Mouse (Mus musculus) c-Kit-negative CD71-positive TER-119-positive erythroid progenitor cells, embryonic 14.5 days (primary cell): ENCODE data around the gene Mapk8ip1.
A peak's percentile ranks its signal among the peaks of the same experiment; 100 is the strongest.

Source experiments
- DNase-seq: peaks from one replicate; pipeline ENCODE4 v3.0.0-alpha.2; 2013; ENCODE audit warnings: low read depth, low spot score

The Mapk8ip1 gene

DNA sequence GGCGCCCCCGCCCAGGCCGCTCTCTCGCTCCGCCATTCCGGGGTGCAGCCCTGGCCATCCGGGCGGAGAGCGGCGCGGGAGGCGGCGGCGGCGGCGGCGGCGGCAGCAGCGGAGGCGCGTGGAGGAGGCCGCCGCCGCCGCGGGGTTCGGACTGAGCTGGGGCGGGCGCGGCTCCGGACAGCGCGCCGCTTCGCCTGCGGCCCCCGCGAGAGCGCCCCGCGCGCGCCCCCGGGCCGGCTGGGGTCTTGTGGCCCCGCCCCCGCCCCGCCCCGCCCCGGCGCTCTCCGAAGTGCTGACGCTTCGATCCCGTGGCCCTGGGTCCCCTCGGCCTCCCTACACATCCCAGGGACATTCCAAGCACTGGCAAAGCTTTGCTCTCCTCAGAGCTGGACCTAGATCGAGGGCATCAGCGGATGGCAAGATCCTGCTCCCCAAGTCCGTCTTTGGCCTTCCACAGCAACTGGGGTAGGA lies at the start of gene Mapk8ip1:
TSS of gene Mapk8ip1 (minus strand) at position 173 of the 471 bp plus-strand sequence.
- DNase-seq = no peak

DNA sequence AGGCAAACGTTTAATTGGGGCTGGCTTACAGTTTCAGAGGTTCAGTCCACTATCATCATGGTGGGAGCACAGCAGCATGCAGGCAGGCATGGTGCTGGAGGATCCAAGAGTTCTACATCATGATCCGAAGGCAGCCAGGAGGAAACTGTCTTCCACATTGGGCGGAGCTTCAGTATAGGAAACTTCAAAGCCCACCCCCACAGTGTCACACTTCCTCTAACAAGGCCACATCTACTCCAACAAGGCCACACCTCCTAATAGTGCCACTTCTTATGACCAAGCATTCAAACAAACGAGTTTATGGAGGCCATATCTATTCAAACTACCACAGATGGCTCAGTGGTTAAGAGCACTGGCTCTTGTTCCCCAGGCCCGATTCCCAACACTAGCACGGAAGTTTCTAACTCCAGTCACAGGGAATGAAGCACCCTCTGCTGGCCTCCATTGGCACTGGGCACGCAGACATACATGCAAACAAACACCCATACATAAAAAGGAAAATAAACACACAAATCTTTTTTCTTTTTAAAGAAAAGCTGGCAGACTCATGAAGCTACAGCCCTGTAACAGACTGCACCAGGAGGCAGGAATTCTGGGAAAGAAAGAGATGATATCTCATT lies 46.2 kb upstream of the Mapk8ip1 start:
- no peak for DNase-seq

DNA sequence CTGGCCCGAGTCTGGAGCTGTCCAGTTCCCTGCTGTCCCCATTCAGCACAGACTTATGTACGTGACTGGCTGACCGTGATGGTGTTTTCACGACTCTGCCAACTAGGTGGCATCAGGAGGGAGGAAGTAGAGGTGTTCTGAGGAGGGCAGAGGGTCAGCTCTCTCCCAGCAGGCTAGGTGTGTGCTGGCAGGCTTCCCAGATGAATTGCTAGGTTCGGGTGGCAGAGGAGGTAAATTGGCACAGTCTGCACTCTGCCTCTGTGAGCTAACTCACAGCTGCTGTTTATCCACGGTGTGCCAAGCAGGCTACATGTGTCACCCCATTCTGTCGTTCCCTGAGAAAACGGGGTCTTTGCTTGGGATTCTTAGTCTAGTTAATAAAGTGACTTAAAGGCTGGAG lies 45.6 kb upstream of the Mapk8ip1 start:
- no peak for DNase-seq

DNA sequence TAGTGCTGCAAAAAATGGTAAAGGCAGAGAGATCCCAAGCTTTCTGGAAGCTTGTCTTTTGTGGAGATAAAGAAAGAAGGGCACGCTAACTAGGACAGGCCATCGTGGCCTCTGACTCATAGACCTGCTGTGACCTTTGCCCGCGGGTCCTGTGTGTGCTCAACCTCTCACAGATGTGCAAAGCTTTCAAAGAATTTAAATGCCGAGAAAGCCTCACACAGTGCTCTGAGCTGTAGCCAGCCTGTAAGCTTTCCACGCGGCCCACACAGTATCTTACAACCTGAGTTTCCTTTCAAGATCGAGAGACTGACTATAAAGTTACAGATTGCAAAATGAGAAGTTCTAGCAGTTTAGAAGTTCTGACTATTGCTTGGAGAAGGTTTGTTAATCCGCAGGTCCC lies 44.8 kb upstream of the Mapk8ip1 start:
- DNase-seq = no peak

DNA sequence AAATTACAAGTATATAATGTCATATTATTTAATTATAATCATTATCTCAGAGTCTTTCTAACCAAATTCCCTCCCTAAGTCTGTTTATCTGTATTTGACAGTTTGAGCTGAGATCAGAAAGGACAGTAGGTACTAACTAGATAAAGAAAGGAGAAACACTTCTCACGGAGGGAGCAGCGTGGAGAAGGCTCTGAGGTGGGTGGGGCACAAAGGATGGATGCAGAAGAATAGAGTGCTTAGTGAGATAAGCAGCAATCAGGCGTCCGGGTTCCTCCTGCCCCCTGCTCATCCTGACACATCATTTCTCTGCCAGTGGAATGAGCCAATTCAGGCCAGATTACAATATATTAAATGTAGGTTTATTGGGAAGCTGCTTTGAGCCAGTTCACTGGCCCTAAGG lies 43.3 kb upstream of the Mapk8ip1 start:
- no peak for DNase-seq

DNA sequence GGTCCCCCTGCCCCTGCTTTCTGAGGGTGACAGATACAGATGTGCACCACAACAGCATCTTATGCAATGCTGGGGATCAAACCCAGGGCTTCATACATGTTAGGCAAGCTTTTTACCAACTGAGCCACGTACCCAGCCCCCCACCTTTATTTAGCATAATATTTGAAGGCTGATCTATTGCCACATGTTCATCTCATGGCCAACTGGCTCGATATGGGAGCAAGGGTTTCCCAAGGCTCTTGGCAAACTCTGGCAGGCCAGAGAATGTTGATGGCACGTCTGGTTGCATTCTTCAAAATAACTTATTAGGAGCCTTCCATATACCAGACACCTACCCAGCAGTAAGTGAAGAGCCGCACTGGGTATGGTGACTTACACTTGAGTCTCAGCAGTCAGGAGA lies 42.2 kb upstream of the Mapk8ip1 start:
- no peak for DNase-seq

DNA sequence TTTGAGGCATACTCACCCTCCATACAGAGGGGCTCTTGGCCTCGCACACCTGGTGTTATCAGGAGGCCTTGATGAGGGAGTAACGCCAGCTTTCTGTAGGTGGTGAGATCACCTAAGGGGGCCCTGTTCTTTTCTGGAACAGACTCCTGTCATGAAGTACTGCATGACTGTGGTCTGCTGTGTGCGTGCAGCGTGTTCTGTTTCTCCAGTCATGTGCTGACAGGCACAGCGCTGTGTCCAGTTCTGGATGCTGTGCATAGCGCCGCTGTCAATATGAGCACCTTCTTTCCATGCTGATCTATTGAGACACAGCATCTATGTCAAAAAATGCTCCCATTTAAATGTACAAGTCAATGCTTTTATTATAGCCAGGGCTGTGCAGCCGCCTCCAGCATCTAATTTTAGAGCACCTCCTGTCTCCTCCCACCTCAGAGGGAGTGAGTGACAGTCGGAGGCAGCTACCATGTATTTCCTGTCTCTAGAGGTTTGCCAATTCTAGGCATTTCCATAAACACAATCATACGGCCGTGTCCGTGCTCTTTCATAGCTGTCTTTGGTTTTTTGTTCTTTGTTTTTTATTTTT lies 41.4 kb upstream of the Mapk8ip1 start:
- DNase-seq = no peak

DNA sequence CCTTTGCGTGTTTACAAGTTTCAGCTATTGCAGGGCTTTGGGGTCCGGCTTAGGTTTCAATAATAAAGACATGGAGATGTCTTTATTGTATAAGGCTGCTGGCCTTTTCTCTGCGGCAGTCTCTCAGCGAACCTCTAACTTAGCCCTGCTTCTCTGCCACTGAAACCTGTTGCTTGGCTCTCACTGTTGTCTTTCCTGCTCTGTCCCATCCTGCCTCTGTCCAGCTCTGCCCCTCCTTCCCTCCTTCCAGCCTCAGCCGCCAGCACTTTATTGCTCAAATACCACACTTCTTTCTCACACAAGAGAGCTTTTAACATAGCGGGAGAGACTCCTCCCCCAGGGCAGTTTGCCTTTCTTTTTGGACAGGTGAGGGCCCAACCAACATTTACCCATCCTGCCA lies 39.4 kb upstream of the Mapk8ip1 start:
- DNase-seq = no peak

DNA sequence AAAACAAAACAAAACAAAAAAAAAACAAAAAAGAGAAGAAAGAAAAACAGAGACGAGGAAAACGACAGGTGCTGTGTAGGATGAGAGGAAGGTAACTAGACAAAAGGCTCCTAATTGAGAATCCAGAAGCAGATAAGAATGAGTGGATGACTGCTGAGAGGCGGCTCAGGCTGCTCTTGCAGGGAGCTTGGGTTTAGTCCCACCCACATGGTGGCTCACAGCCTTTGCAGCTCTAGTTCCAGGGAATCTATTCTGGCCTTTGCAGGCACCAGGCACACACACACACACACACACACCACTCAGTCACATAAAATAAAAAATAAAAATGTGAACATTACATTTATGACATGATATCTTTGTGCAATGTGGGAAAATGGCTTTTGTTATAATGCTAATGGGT lies 37.5 kb upstream of the Mapk8ip1 start:
- DNase-seq = no peak

DNA sequence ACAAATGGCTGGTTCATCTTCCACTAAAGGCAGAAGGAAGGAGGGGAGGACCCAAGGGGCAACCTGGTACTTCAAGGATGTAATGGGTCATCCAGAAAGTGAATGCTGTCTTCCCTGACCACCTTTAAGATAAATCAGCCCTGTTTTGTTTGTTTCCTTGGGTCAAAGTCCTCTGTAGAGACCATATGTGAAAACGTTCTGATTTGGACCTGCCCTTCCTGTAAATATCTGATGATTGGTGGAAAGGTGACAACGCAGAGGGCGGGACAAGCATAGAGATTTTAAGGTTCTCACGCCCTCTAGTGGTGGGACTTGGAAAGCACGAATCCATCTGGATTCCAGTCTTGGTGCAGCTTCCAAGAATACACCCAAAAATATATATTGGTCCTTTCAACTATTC lies 36.8 kb upstream of the Mapk8ip1 start:
- peak; percentile 75 for DNase-seq

DNA sequence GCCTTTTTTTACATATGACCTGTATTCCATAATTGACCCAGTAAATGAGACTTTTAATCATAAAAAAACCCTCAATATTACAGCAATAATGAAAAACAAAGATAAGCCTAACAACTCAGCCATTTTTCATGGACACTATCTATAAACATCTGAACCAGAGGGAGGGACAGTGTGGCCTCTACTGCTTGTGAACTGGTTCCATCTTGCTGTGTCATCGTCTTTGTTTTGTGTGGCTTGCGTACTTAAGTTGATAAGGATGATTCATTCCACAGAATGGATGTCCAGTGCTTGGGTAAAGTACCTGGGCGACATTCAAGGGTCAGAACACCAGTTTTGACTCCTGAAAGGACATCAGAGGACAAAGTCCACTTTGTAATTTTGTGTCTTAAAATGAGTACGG lies 36.3 kb upstream of the Mapk8ip1 start:
- no peak for DNase-seq

DNA sequence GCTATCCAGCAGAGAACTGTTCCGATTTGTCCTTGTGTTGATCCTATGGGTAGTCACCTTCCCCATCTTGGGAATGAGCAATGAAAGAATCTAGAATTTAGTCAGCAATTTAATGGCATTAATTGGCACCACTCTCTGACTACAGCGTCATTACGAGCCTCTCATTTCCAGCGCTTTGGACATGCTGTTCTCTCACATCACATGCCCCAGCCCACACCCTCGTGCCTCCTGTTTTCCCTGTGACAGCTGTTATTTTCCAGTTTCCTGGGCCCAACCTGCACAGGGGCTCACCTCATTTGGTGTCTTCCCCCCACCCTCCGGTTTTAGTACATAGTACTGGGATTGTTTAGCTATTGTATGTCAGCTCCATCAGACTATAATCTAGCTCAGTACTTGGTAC lies 34.0 kb upstream of the Mapk8ip1 start:
- no peak for DNase-seq

DNA sequence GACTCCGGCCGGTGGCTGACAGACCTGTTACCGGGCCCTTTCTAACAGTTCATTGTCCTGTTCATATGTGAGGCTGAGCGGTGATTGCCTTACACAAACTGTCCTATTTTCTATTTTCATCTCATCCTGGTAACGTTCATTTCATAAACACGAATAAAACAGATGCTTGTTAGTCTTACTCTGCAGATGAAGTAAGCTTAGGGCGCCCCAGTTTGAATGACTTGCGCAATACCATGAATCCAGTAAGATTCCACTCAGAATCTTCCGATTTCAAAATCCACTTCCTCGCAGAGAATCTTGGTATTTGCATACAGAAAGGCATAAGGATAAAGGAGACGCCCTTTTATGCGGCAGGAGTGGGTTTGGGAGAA lies 33.3 kb upstream of the Mapk8ip1 start:
- peak; percentile 17 for DNase-seq

DNA sequence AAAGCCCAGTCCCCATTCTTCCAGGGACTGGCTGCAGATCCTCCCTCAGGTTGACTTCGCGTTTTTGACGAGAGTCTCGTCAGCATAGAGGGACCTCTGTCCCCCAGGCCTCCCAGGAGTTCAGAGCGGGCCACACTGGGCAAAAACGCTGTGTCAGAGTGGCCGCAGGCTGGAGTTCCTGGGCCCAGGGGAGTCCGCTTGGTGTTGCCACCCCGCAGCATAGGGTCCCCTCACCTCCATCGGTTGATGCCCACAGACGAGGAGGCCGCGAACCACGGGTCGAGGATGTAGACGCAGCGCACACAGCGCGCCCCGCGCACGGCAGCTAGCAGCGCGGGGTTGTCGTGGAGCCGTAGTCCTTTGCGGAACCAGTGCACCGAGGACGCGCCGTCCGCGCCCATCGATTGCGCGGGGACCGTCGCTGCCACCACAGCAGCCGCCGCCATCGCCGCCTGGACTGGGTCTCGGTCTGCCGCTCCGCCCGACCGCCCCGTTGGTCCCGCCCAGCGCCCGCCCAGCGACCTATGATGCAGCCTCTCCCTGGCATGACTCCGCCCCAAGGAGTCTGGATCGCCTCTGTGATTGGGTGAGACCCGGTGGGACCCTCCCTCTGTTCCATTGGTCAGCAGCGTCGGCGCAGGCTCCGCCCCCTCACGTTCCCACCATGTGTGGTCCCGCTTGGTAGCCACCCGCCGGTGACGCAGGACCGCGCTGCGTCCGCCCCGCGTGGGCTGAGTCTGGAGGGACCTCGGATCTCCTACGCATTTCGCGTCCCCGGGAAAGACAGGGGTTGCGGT lies 32.7 kb upstream of the Mapk8ip1 start, which contains the start of gene Cry2:
TSS of gene Cry2 (minus strand) at position 466 of the 797 bp plus-strand sequence.
- DNase-seq = peak; percentile 97

DNA sequence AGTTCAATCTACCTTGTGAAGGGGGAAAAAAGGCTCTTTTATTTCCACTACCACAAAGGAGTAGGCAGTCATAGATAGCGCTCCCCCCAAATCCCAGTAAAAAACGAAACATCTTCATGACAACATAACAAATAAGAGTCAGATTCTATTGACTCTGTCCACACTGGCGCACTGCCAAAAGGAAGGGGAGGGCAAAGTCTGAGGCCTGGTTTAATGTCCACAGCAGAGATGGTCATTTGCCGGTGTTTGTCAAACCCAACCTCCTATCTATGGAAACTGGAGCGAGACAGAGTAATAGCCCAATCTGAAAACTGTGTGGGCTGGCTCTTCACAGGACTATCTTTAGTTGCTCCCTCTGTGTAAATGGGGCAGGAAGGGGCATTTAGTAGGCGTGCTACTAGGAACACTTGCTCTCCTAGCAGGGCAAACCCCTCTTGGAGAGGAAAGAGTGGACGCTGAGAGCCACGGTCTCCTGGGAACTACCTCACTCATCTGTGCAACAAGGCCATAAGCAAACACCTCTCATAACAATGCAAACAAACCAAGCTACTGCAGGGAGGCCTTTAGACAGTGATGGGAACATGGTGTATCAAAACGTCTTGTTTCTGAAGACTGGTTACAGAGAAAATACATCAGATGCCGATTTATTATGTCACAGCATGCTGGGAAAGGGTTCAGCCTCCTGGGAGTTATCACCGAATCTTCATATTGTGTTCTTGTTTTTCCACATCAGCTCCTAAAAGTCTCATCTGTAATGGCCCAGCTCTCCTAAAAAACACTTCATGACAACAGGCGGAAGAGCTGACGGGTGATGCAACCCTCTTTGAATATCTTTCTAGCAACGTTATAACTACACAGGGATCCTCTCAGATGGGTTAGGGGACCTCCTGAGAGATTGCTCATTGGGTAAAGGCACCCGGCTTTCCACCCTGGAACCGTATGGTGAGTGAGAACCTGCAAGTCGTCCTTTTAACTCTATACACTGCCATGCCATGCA lies 31.5 kb upstream of the Mapk8ip1 start:
- no peak for DNase-seq

DNA sequence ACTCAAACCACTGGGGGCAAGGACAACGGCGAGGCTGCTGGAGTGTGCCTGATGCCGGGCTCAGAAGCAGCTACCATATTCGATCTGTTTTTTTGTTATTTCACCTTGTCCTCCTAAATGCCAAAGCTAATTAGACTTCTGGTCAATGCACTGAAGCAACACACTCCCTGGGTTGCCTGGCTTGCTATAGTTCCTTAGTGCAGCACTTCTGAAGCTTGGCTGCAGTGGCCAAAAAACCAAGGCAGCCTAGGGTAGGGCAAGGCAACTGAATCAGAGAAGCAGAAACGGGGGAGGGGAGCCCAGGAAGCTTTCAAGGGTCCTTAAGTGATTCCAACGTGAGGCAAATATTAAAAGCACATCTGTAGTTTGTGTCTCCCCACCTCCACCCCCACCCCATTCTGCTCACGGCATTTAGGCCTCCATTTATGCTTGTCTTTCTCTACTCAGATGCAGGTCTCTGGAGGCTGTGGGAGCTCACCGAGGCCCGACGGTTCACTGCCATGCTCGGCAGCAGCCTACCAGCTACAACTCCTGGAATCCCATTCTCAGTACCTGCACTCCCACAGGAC lies 30.6 kb upstream of the Mapk8ip1 start:
- DNase-seq = no peak

DNA sequence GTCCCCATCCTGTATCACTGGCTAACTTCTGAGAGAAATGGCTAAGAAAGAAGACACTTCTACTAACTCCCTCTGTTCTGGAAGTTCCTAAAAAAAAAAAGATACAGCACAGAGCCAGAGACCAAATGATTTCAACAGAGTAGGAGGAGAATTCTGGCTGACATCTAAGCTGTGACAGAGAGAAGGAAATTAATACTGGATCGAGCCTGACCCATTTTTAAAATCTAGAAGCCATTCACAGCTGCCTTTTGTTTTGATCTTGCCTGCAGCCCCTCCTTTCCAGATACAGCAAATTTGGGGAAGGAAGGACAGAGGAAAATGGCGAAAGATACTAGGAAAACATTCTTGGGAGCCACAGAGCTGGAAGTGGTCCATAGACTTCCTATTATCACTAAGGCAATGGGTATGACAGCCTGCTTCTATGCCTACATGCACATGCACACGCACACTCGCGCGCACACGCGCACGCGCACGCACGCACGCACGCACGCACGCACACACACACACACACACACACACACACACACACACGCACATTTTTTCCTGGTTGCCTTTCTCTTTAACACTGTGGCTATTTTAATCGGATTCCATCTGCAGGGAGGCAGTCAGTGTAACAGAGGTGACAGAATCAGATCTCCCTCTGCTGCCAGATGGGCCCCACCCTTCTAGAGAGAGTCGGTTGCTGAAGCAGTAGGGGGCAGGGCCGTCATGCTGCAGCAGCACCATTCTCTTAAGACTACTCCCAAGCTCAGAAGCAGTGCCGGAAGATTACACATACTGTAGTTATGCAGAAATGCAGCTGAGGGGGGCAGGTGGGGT lies 29.9 kb upstream of the Mapk8ip1 start:
- DNase-seq = no peak

DNA sequence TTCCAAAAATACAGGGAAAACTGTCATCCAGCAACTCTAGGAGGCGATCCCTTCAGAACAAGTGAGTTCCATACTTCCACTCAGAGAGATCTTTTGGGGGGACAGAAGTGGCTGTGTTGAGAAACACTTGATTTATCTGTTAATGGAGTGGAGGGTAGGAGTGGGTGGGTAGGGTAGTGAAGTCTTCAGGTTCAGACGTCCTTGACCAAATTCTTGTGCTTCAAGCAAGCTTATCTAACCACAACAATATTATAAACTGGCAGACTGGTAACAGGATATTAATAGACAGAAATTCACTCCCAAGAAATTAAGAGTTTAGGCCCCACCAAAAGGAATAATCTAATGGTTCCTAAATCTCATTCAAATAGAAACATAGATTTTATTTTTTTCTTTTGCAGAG lies 29.0 kb upstream of the Mapk8ip1 start:
- DNase-seq = no peak

DNA sequence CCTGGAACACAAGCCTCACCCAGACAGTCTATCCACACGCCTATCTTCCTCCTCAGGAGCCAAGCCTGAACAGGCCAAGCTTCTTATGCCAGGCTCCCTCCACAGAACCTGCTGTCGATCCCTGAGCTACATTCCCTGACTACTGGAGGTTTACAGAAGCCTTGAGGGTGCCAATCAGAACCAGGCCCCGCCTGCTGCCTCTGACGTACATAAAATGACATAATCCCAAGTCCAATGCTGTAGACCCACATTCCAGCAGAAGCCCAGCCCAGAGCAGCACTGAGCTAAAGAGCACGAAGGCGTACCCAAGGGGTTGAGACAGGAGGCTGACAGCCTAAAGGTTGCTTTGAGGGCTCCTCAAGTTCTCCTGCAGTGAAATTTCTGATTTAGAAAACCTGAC lies 26.8 kb upstream of the Mapk8ip1 start:
- no peak for DNase-seq

DNA sequence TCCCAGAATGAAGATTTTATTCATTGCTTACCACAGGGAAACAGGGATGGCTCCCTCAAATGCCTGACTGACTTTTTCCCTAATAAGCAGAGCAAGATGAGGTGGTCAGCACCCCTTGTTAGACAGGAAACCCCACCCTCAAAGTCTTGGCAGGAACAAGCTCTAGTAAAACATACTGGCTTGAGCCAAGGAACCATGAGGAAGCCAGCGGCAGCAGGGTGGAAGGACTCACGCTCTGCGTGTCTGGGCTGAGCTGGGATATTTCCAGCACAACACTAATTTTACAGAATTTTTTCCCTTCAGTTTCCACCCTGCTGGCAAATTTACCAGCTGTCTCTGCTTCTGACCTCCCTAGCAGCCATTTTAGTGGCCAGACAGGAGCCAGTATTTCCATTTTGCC lies 25.4 kb upstream of the Mapk8ip1 start:
- DNase-seq = no peak
